Mouse (Mus musculus) activated CD4-positive, CD25-positive, alpha-beta regulatory T cell, adult 9 weeks (primary cell): Measurements from ENCODE around the gene Nob1. TPM values are rescaled to one million over a fixed set of nuclear protein-coding genes. Genes with fewer than 3 reads are reported as not detected.

Source experiments
- polyA plus RNA-seq: library from polyadenylated mRNA; unstranded; fragments of 100-300 nt; shearing (Covaris generic); gene quantifications from one replicate; pipeline ENCODE4 v1.2.1, GENCODE M21; 2017

The Nob1 gene
- polyA plus RNA-seq, result 69.7 TPM

DNA sequence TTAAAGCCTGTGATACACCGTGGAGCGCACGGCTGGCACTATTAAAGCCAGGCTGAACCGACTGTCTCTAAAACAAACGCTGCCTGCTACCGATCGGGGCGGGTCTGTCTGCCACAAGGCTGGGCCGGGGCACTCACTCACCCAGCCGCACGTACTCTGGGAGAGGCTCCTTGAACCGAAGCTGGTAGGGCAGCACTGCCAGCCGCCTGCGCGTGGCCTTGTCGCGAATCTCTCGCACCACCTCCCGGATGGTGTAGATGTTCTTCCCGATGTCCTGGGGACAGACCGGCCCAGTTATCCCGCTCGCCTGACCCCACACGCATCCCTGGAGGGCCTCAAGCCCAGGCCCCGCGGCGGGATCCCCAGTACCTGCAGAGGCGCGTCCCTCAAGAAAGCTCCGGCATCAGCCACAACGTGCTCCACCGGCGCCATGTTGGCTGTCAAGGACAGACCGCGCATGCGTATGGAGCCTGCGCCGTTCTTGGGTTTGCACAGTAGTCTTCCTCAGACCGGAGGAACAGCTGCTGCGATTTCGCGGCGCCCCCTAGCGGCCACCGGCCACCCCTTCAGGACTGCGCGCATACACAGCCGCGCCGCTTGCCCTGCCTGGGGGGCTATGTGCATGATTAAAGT lies at the start of gene Nob1:
Gene Nob1, minus strand, starts transcription at position 455 of the 633 bp plus-strand sequence.

GRCm38 (mm10) chr8:107435962-107436831 lies 11.3 kb upstream of the Nob1 start, which contains the start of gene Wwp2:
Gene Wwp2, plus strand, starts transcription at chr8:107436365.

GRCm38 (mm10) chr8:107403038-107403781 lies 21.6 kb downstream of the Nob1 start, which contains the start of gene Nqo1:
Gene Nqo1, minus strand, starts transcription at chr8:107403206.

Other genes with a start within 250 kb of the Nob1 start
- gene Nfat5, start 131.6 kb downstream of the Nob1 start, polyA plus RNA-seq, result 18.9 TPM
- gene Nqo1, start 21.8 kb downstream of the Nob1 start, polyA plus RNA-seq, result 1.2 TPM
- gene Wwp2, start 11.3 kb upstream of the Nob1 start, polyA plus RNA-seq, result 134 TPM
- gene Psmd7, start 163.4 kb upstream of the Nob1 start, polyA plus RNA-seq, result 128 TPM